Mouse (Mus musculus): ENCODE measurements around the gene Tectb. TPM values are rescaled to one million over a fixed set of nuclear protein-coding genes. Genes with fewer than 3 reads are reported as not detected.

Gene Tectb
- total RNA-seq, 2 experiments from 2014 or later = 0.21 to 0.23 TPM

GRCm38 (mm10) chr19:55207746-55208538 is 27.4 kb downstream of the Tectb start:
- DNase-seq (ENCODE audit: low spot score in 2 of 2) = no peak

GRCm38 (mm10) chr19:55208654-55209053 is 28.1 kb downstream of the Tectb start:
- DNase-seq (ENCODE audit: low spot score in 2 of 2) = no peak

GRCm38 (mm10) chr19:55209084-55209483 is 28.6 kb downstream of the Tectb start:
- DNase-seq (ENCODE audit: low spot score in 2 of 2) = no peak

GRCm38 (mm10) chr19:55211698-55212097 is 31.2 kb downstream of the Tectb start:
- DNase-seq (ENCODE audit: low spot score in 2 of 2) = no peak

GRCm38 (mm10) chr19:55213617-55214340 is 33.2 kb downstream of the Tectb start:
- DNase-seq (ENCODE audit: low spot score in 2 of 2) = no peak

GRCm38 (mm10) chr19:55216876-55217275 is 36.3 kb downstream of the Tectb start:
- DNase-seq (ENCODE audit: low spot score in 2 of 2) = no peak

GRCm38 (mm10) chr19:55217365-55217764 is 36.8 kb downstream of the Tectb start:
- DNase-seq (ENCODE audit: low spot score in 2 of 2) = peak; percentile 30 to 73

- peak; percentile 89 to 95 for DNase-seq (ENCODE audit: low spot score in 2 of 2)
These were observed 37.7 kb downstream of the Tectb start for GRCm38 (mm10) chr19:55218192-55218739.

GRCm38 (mm10) chr19:55218741-55219221 is 38.2 kb downstream of the Tectb start:
- no peak for DNase-seq (ENCODE audit: low spot score in 2 of 2)

- no peak for DNase-seq (ENCODE audit: low spot score in 2 of 2)
These were observed 38.8 kb downstream of the Tectb start for GRCm38 (mm10) chr19:55219359-55219758.

- DNase-seq (ENCODE audit: low spot score in 2 of 2) = no peak
These were observed 40.7 kb downstream of the Tectb start for GRCm38 (mm10) chr19:55221208-55221607.

GRCm38 (mm10) chr19:55222268-55222667 is 41.7 kb downstream of the Tectb start:
- no peak for DNase-seq (ENCODE audit: low spot score in 2 of 2)

GRCm38 (mm10) chr19:55226621-55227020 is 46.1 kb downstream of the Tectb start:
- DNase-seq (ENCODE audit: low spot score in 2 of 2) = no peak

- DNase-seq (ENCODE audit: low spot score in 2 of 2) = no peak
These were observed 46.6 kb downstream of the Tectb start for GRCm38 (mm10) chr19:55227135-55227534.

- no peak for DNase-seq (ENCODE audit: low spot score in 2 of 2)
These were observed 50.5 kb downstream of the Tectb start for GRCm38 (mm10) chr19:55231081-55231480.

- no peak for DNase-seq (ENCODE audit: low spot score in 2 of 2)
These were observed 51.6 kb downstream of the Tectb start for GRCm38 (mm10) chr19:55232136-55232535.

- no peak for DNase-seq (ENCODE audit: low spot score in 2 of 2)
These were observed 55.5 kb downstream of the Tectb start for GRCm38 (mm10) chr19:55236026-55236425.

GRCm38 (mm10) chr19:55236564-55236963 is 56.0 kb downstream of the Tectb start:
- DNase-seq (ENCODE audit: low spot score in 2 of 2) = no peak

- DNase-seq (ENCODE audit: low spot score in 2 of 2) = no peak
These were observed 59.4 kb downstream of the Tectb start for GRCm38 (mm10) chr19:55239766-55240426.

- DNase-seq (ENCODE audit: low spot score in 2 of 2) = no peak
These were observed 60.7 kb downstream of the Tectb start, which contains the start of gene Gucy2g for GRCm38 (mm10) chr19:55241186-55241645. Gene Gucy2g (minus strand): TSS chr19:55241236.

- DNase-seq (ENCODE audit: low spot score in 2 of 2) = peak in 1 of 2 experiments; percentile 27
These were observed 64.3 kb downstream of the Tectb start for GRCm38 (mm10) chr19:55244791-55245231.
